In genomic region chr6:85588164-85588563, GRCm38 (mm10) we compare ENCODE assay signal across 8 mouse cellular contexts. TPM values are rescaled to one million over a fixed set of nuclear protein-coding genes. Genes with fewer than 3 reads are reported as not detected.
DNase-seq lines count a peak whose midpoint lies in the region; ATAC-seq and TF ChIP-seq lines count a peak whose summit lies in the region.

No protein-coding gene starts in this region.

- H3K9me3 ChIP-seq in heart, embryonic 10.5 days: no peaks in the 10 kb centered on the region
- no peaks in the 10 kb centered on the region for H3K9me3 ChIP-seq in embryonic facial prominence, embryonic 14.5 days (ENCODE audit: control insufficient read depth, low read length)
- H3K9me3 ChIP-seq in liver, embryonic 11.5 days (ENCODE audit: control insufficient read depth, low read length): no peaks in the 10 kb centered on the region

- WGBS in heart, embryonic 10.5 days: under 1% methylated on average over 10 of the region's 10 CpGs
- under 1% methylated on average over 10 of the region's 10 CpGs for WGBS in embryonic facial prominence, embryonic 14.5 days
- WGBS in liver, embryonic 11.5 days: 0% methylated on average over 10 of the region's 10 CpGs

- no peak for ATAC-seq in embryonic facial prominence, embryonic 14.5 days (ENCODE audit: low read depth)
- ATAC-seq in liver, embryonic 11.5 days (replicated peaks; ENCODE audit: low FRiP score): no peak

- no peaks in the 10 kb centered on the region for H3K27me3 ChIP-seq in heart, embryonic 10.5 days (ENCODE audit: insufficient read depth, poor library complexity, severe bottlenecking)
- no peaks in the 10 kb centered on the region for H3K27me3 ChIP-seq in C2C12 (ENCODE audit: control insufficient read depth, insufficient read depth, insufficient read length)
- H3K27me3 ChIP-seq in embryonic facial prominence, embryonic 14.5 days (replicated peaks; ENCODE audit: control insufficient read depth, insufficient read depth, low read length): no peaks in the 10 kb centered on the region
- H3K27me3 ChIP-seq in liver, embryonic 11.5 days (replicated peaks; ENCODE audit: control insufficient read depth, insufficient read depth, low read length): no peaks in the 10 kb centered on the region

- H3K79me2 ChIP-seq in C2C12 (ENCODE audit: control insufficient read depth, insufficient read depth): peaks cover 50% of the 10 kb centered on the region

- peak overlapping the region; percentile 71 for H3K4me3 ChIP-seq in heart, embryonic 10.5 days
- peak overlapping the region; percentile 71 for H3K4me3 ChIP-seq in C2C12 (ENCODE audit: insufficient read depth, poor library complexity, severe bottlenecking)
- H3K4me3 ChIP-seq in embryonic facial prominence, embryonic 14.5 days (ENCODE audit: low read depth, low read length): peak overlapping the region; percentile 68
- peak overlapping the region; percentile 92 for H3K4me3 ChIP-seq in liver, embryonic 11.5 days (ENCODE audit: low read depth, low read length)

- peak overlapping the region; percentile 95 for H3K27ac ChIP-seq in heart, embryonic 10.5 days
- peak overlapping the region; percentile 83 for H3K27ac ChIP-seq in embryonic facial prominence, embryonic 14.5 days (replicated peaks; ENCODE audit: low read depth, low read length)
- peak overlapping the region; percentile 83; the same call in 1 of the 2 replicates for H3K27ac ChIP-seq in liver, embryonic 11.5 days (ENCODE audit: low read depth, low read length)

- peaks cover 2% of the 10 kb centered on the region; the same call in 1 of the 2 replicates for H3K36me3 ChIP-seq in heart, embryonic 10.5 days
- H3K36me3 ChIP-seq in C2C12 (ENCODE audit: control insufficient read depth, insufficient read depth): no peaks in the 10 kb centered on the region
- H3K36me3 ChIP-seq in embryonic facial prominence, embryonic 14.5 days (ENCODE audit: control insufficient read depth, insufficient read depth, low read length): no peaks in the 10 kb centered on the region
- no peaks in the 10 kb centered on the region for H3K36me3 ChIP-seq in liver, embryonic 11.5 days (ENCODE audit: control insufficient read depth, insufficient read depth, low read length)

- peak overlapping the region; percentile 83 for H3K9ac ChIP-seq in embryonic facial prominence, embryonic 14.5 days (ENCODE audit: low read depth, low read length)
- peak overlapping the region; percentile 85 for H3K9ac ChIP-seq in liver, embryonic 11.5 days (ENCODE audit: low read depth, low read length)

- DNase-seq in heart, embryonic 10.5 days (ENCODE audit: low spot score): no peak
- no peak for DNase-seq in heart, adult 9 months (ENCODE audit: low spot score in 2 of 2)
- peak; percentile 24 for DNase-seq in embryonic facial prominence, embryonic 14.5 days (ENCODE audit: low spot score)
- no peak for DNase-seq in liver, embryonic 11.5 days (ENCODE audit: low spot score)
- peak; percentile 3 for DNase-seq in telencephalon, adult 2 months (ENCODE audit: low read depth, low spot score)
- DNase-seq in c-Kit-positive CD71-positive TER-119-positive erythroid progenitor cells, embryonic 14.5 days (ENCODE audit: low spot score): no peak
- no peak for DNase-seq in kidney, adult 8-10 months

- TF ChIP-seq CTCF in C2C12 (IDR thresholded peaks at IDR 0.05; ENCODE audit: control insufficient read depth, insufficient read depth, insufficient read length): no peak

- H3ac ChIP-seq in C2C12 (ENCODE audit: control insufficient read depth, insufficient read length, low read depth): peak overlapping the region; percentile 90

- peaks cover 15% of the 10 kb centered on the region; the same call in 1 of the 2 replicates for H3K4me1 ChIP-seq in heart, embryonic 10.5 days
- peaks cover 17% of the 10 kb centered on the region for H3K4me1 ChIP-seq in embryonic facial prominence, embryonic 14.5 days (ENCODE audit: control insufficient read depth, insufficient read depth, low read length)
- H3K4me1 ChIP-seq in liver, embryonic 11.5 days (replicated peaks; ENCODE audit: control insufficient read depth, insufficient read depth, low read length): peaks cover 8% of the 10 kb centered on the region; the same call in 1 of the 2 replicates

- H3K79me3 ChIP-seq in C2C12 (ENCODE audit: low read depth): peaks cover 33% of the 10 kb centered on the region

- H3K4me2 ChIP-seq in embryonic facial prominence, embryonic 14.5 days (ENCODE audit: low read depth, low read length): peak overlapping the region; percentile 87
- H3K4me2 ChIP-seq in liver, embryonic 11.5 days: peak overlapping the region; percentile 83

TF ChIP-seq in C2C12, 6 proteins besides CTCF, POLR2A, EP300 and RAD21:
- TF ChIP-seq USF1 (IDR thresholded peaks at IDR 0.05; ENCODE audit: low read depth): no peak
- TF ChIP-seq MYOG (IDR thresholded peaks at IDR 0.05; ENCODE audit: control insufficient read depth, extremely low read depth, insufficient read length): no peak
- no peak for TF ChIP-seq FOSL1 (IDR thresholded peaks at IDR 0.05; ENCODE audit: insufficient read depth, low read length, poor library complexity, severe bottlenecking)
- no peak for TF ChIP-seq MAX (IDR thresholded peaks at IDR 0.05)
- TF ChIP-seq MYOD1 (IDR thresholded peaks at IDR 0.05; ENCODE audit: control insufficient read depth, insufficient read length, low read depth): no peak
- TF ChIP-seq CEBPB (IDR thresholded peaks at IDR 0.05; ENCODE audit: low read depth): no peak

RNA-seq across cellular contexts. Expression of gene Alms1, which starts 0.8 kb away (rescaled TPM):
- 4.4 and 5.5 TPM in 2 replicates for polyA plus RNA-seq in heart, embryonic 10.5 days (2016; fragmentation: Nextera tagmentation; extraction: Ambion mirVana)
- 1.4 TPM for polyA plus RNA-seq in C2C12 (2012; fragmentation: generic; extraction: Trizol)
- polyA plus RNA-seq in embryonic facial prominence, embryonic 14.5 days (2014; fragmentation: Nextera tagmentation; extraction: Ambion mirVana): 5.1 and 5.3 TPM in 2 replicates
- 6.0 and 6.3 TPM in 2 replicates for polyA plus RNA-seq in liver, embryonic 11.5 days (2014; fragmentation: Nextera tagmentation; extraction: Ambion mirVana)

Comparison
In these comparisons a context has a peak if more than half of its experiments do, and no peak if none do; other contexts are left out.
1. DNase-seq: peak in embryonic facial prominence, embryonic 14.5 days (single experiment) and telencephalon, adult 2 months (single experiment); none in heart, embryonic 10.5 days (single experiment), heart, adult 9 months (0 of 2), liver, embryonic 11.5 days (single experiment), c-Kit-positive CD71-positive TER-119-positive erythroid progenitor cells, embryonic 14.5 days (single experiment) and kidney, adult 8-10 months (0 of 2).
2. Peak in every context shown above with its lines, with median percentiles within 50 percentile points of each other: H3K27ac ChIP-seq and H3K4me3 ChIP-seq.